13 mouse cellular contexts compared by ENCODE assay signal in the genomic region with DNA sequence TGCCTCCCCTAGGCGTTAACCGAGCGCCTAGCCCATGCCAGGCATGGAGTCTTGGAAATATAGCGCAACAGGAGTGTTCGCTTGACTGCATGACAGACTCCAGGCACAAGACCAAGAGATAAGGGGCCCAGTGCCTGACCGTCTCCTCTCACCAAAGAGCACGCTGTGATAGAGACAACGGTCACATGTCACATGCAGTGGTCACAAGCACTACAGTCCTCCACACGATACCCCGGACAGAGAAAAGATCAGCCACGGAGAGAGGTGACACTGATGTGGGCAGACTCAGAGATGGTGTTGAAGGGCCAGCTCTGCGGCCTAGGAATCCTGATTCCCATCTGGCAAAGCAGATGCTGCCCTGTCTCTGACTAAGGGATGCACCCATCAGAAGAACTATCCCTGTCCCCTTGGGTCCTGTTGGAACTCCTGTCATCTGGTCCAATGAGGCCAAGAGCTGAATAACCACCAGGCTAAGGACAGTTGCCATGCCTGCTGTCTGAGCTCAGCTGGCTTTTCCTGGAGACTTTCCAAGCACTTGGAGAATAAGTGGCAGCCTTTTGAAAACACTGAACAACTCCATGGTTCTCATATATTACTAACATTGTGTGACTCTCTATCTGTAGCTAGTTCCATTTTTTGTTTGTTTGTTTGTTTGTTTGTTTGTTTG. TPM values are rescaled to one million over a fixed set of nuclear protein-coding genes. Genes with fewer than 3 reads are reported as not detected.
DNase-seq lines count a peak whose midpoint lies in the region; ATAC-seq lines count a peak whose summit lies in the region.
"Had no signal": no experiment of that assay in that cellular context is flagged by ENCODE, and none has a peak within 500 bp of the region (broad histone marks: within the 10 kb centered on the region; RNA-seq: fewer than 3 reads in every experiment).

No protein-coding gene starts in this region.

- H3K27me3 ChIP-seq in forebrain, embryonic 11.5 days (ENCODE audit: control insufficient read depth, insufficient read depth, low read length): no peaks in the 10 kb centered on the region
- no peaks in the 10 kb centered on the region for H3K27me3 ChIP-seq in forebrain, embryonic 15.5 days
- H3K27me3 ChIP-seq in midbrain, embryonic 14.5 days (ENCODE audit: control insufficient read depth, insufficient read depth, low read length): no peaks in the 10 kb centered on the region
- no peaks in the 10 kb centered on the region for H3K27me3 ChIP-seq in midbrain, embryonic 13.5 days
- H3K27me3 ChIP-seq in heart, embryonic 14.5 days (ENCODE audit: control insufficient read depth, insufficient read depth, low read length): no peaks in the 10 kb centered on the region
- H3K27me3 ChIP-seq: neural tube, embryonic 12.5 days had no signal

- peaks cover 13% of the 10 kb centered on the region for H3K4me1 ChIP-seq in forebrain, embryonic 11.5 days (replicated peaks; ENCODE audit: control insufficient read depth, insufficient read depth, low read length)
- peaks cover 15% of the 10 kb centered on the region for H3K4me1 ChIP-seq in forebrain, embryonic 15.5 days
- H3K4me1 ChIP-seq in midbrain, embryonic 14.5 days (ENCODE audit: control insufficient read depth, insufficient read depth, low read length): peaks cover 10% of the 10 kb centered on the region
- peaks cover 9% of the 10 kb centered on the region for H3K4me1 ChIP-seq in midbrain, embryonic 13.5 days (replicated peaks)
- H3K4me1 ChIP-seq in heart, embryonic 14.5 days (ENCODE audit: control insufficient read depth in 2 of 2, insufficient read depth in 2 of 2, low read length in 2 of 2): peaks cover 29 to 32% of the 10 kb centered on the region in 2 experiments

- no peak overlapping the region for H3K27ac ChIP-seq in forebrain, embryonic 11.5 days (ENCODE audit: low read depth, low read length)
- no peak overlapping the region for H3K27ac ChIP-seq in forebrain, embryonic 15.5 days (replicated peaks)
- no peak overlapping the region for H3K27ac ChIP-seq in midbrain, embryonic 14.5 days (replicated peaks; ENCODE audit: low read depth, low read length)
- H3K27ac ChIP-seq in midbrain, embryonic 13.5 days: no peak overlapping the region
- H3K27ac ChIP-seq in heart, embryonic 14.5 days (replicated peaks in 1 of 2; ENCODE audit: control insufficient read depth in 1 of 2, insufficient read depth in 1 of 2, low read depth in 2 of 2, low read length in 2 of 2): peak overlapping the region; percentile 73 to 90
- H3K27ac ChIP-seq: limb, embryonic 13.5 days; neural tube, embryonic 12.5 days had no signal

- H3K9ac ChIP-seq in forebrain, embryonic 11.5 days (ENCODE audit: low read length): no peak overlapping the region
- no peak overlapping the region for H3K9ac ChIP-seq in forebrain, embryonic 15.5 days (replicated peaks)
- H3K9ac ChIP-seq in midbrain, embryonic 14.5 days (replicated peaks; ENCODE audit: low read length): no peak overlapping the region
- H3K9ac ChIP-seq in midbrain, embryonic 13.5 days (replicated peaks): no peak overlapping the region
- no peak overlapping the region; the same call in 1 of the 2 replicates for H3K9ac ChIP-seq in heart, embryonic 14.5 days (ENCODE audit: low read length)
- H3K9ac ChIP-seq: limb, embryonic 13.5 days; neural tube, embryonic 12.5 days had no signal

- H3K36me3 ChIP-seq in forebrain, embryonic 11.5 days (ENCODE audit: control insufficient read depth, insufficient read depth, low read length): no peaks in the 10 kb centered on the region
- H3K36me3 ChIP-seq in forebrain, embryonic 15.5 days: no peaks in the 10 kb centered on the region
- no peaks in the 10 kb centered on the region for H3K36me3 ChIP-seq in midbrain, embryonic 14.5 days (ENCODE audit: control insufficient read depth, insufficient read depth, low read length)
- no peaks in the 10 kb centered on the region for H3K36me3 ChIP-seq in midbrain, embryonic 13.5 days
- H3K36me3 ChIP-seq in heart, embryonic 14.5 days (ENCODE audit: control insufficient read depth, insufficient read depth, low read length): no peaks in the 10 kb centered on the region
- H3K36me3 ChIP-seq: G1E; limb, embryonic 13.5 days; neural tube, embryonic 12.5 days had no signal

- H3K4me2 ChIP-seq in forebrain, embryonic 11.5 days (ENCODE audit: low read depth, low read length, severe bottlenecking): no peak overlapping the region
- no peak overlapping the region for H3K4me2 ChIP-seq in forebrain, embryonic 15.5 days (replicated peaks)
- no peak overlapping the region for H3K4me2 ChIP-seq in midbrain, embryonic 14.5 days (ENCODE audit: low read length)
- H3K4me2 ChIP-seq in midbrain, embryonic 13.5 days (replicated peaks): no peak overlapping the region
- H3K4me2 ChIP-seq in heart, embryonic 14.5 days (ENCODE audit: low read length): peak overlapping the region; percentile 12; the same call in 1 of the 2 replicates
- H3K4me2 ChIP-seq: limb, embryonic 13.5 days; neural tube, embryonic 12.5 days had no signal

- no peak overlapping the region for H3K4me3 ChIP-seq in forebrain, embryonic 11.5 days (ENCODE audit: low read depth, low read length)
- H3K4me3 ChIP-seq in forebrain, embryonic 15.5 days: no peak overlapping the region
- no peak overlapping the region for H3K4me3 ChIP-seq in midbrain, embryonic 14.5 days (replicated peaks; ENCODE audit: low read depth, low read length)
- H3K4me3 ChIP-seq in midbrain, embryonic 13.5 days (replicated peaks): no peak overlapping the region
- H3K4me3 ChIP-seq in heart, embryonic 14.5 days (ENCODE audit: control insufficient read depth in 1 of 2, insufficient read depth in 1 of 2, low read depth in 1 of 2, low read length in 2 of 2): no peak overlapping the region
- H3K4me3 ChIP-seq: limb, embryonic 13.5 days; neural tube, embryonic 12.5 days had no signal

- no peaks in the 10 kb centered on the region for H3K9me3 ChIP-seq in forebrain, embryonic 11.5 days (ENCODE audit: control insufficient read depth, low read length)
- H3K9me3 ChIP-seq in forebrain, embryonic 15.5 days: no peaks in the 10 kb centered on the region
- H3K9me3 ChIP-seq in midbrain, embryonic 14.5 days (ENCODE audit: control insufficient read depth, low read length): no peaks in the 10 kb centered on the region
- H3K9me3 ChIP-seq in midbrain, embryonic 13.5 days: no peaks in the 10 kb centered on the region
- no peaks in the 10 kb centered on the region for H3K9me3 ChIP-seq in heart, embryonic 14.5 days (ENCODE audit: control insufficient read depth, low read length)
- H3K9me3 ChIP-seq: G1E; limb, embryonic 13.5 days; neural tube, embryonic 12.5 days had no signal

- no peak for ATAC-seq in forebrain, embryonic 11.5 days (replicated peaks; ENCODE audit: low FRiP score)
- no peak for ATAC-seq in forebrain, embryonic 15.5 days (replicated peaks)
- ATAC-seq in midbrain, embryonic 14.5 days (ENCODE audit: low FRiP score, low TSS enrichment): no peak
- ATAC-seq in midbrain, embryonic 13.5 days: no peak
- peak; percentile 79 for ATAC-seq in heart, embryonic 14.5 days (ENCODE audit: insufficient number of reproducible peaks, insufficient read depth, low FRiP score, low read depth)
- ATAC-seq: intestine, postnatal 0 days had no signal

- DNase-seq in forebrain, embryonic 11.5 days (ENCODE audit: low spot score): peak; percentile 46
- DNase-seq in midbrain, embryonic 14.5 days: peak; percentile 40
- DNase-seq in lung, postnatal 36 days: peak; percentile 84
- no peak for DNase-seq in thymus, postnatal 4 days
- no peak for DNase-seq in frontal cortex, postnatal 25 days (ENCODE audit: low spot score in 2 of 2)
- DNase-seq: gastrocnemius, postnatal 25 days had no signal

- WGBS in forebrain, embryonic 11.5 days: 93% methylated on average over 12 of the region's 12 CpGs
- 89% methylated on average over 12 of the region's 12 CpGs for WGBS in forebrain, embryonic 15.5 days
- WGBS in midbrain, embryonic 14.5 days: 89% methylated on average over 12 of the region's 12 CpGs
- WGBS in midbrain, embryonic 13.5 days: 91% methylated on average over 12 of the region's 12 CpGs
- 11% methylated on average over 12 of the region's 12 CpGs for WGBS in heart, embryonic 14.5 days

RNA-seq across cellular contexts. Expression of gene Zfp36l1, which starts 23.6 kb away (rescaled TPM):
- polyA plus RNA-seq in forebrain, embryonic 11.5 days (2014; fragmentation: Nextera tagmentation; extraction: Ambion mirVana): 164 and 173 TPM in 2 replicates
- 28.2 and 35.3 TPM in 2 replicates for polyA plus RNA-seq in forebrain, embryonic 15.5 days (2015; fragmentation: Nextera tagmentation; extraction: Ambion mirVana)
- polyA plus RNA-seq in midbrain, embryonic 14.5 days (2014; fragmentation: Nextera tagmentation; extraction: Ambion mirVana): 32.3 and 52.3 TPM in 2 replicates
- polyA plus RNA-seq in midbrain, embryonic 13.5 days (2015; fragmentation: Nextera tagmentation; extraction: Ambion mirVana): 51.7 and 60.1 TPM in 2 replicates
- polyA plus RNA-seq in heart, embryonic 14.5 days (2014; fragmentation: Nextera tagmentation; extraction: Ambion mirVana): 103 and 125 TPM in 2 replicates

Comparison
In these comparisons a context has a peak if more than half of its experiments do, and no peak if none do; other contexts are left out.
1. DNase-seq: peak in forebrain, embryonic 11.5 days (single experiment), midbrain, embryonic 14.5 days (single experiment) and lung, postnatal 36 days (single experiment); none in thymus, postnatal 4 days (single experiment) and frontal cortex, postnatal 25 days (0 of 2).
2. H3K27ac ChIP-seq: peak in heart, embryonic 14.5 days (2 of 2); none in forebrain, embryonic 11.5 days (single experiment), forebrain, embryonic 15.5 days (single experiment), midbrain, embryonic 14.5 days (single experiment) and midbrain, embryonic 13.5 days (single experiment).